Mouse (Mus musculus): Measurements from ENCODE around the gene Qk.

GRCm38 (mm10) chr17:10300968-10301795 is 18.5 kb downstream of the Qk start:
- no peak for TF ChIP-seq HCFC1 (IDR thresholded peaks at IDR 0.05; ENCODE audit: borderline replicate concordance, insufficient read depth, low read length)
- no peak for TF ChIP-seq MAFK (IDR thresholded peaks at IDR 0.05; ENCODE audit: insufficient read depth, low read depth, low read length)
- TF ChIP-seq ZC3H11A (IDR thresholded peaks at IDR 0.05; ENCODE audit: borderline replicate concordance, low read depth, low read length): no peak
- no peak for TF ChIP-seq CHD2 (IDR thresholded peaks at IDR 0.05; ENCODE audit: low read depth, low read length)

All from ES-E14 (cell line).